Mouse (Mus musculus) heart, adult 18-20 months (tissue): Measurements from ENCODE around the gene Dcaf7. TPM values are rescaled to one million over a fixed set of nuclear protein-coding genes. Genes with fewer than 3 reads are reported as not detected.
"Not testable (repeated sequence)": the region's sequence is repeated elsewhere in the genome, so short reads cannot be mapped to it uniquely, and the experiment has no call there.

Experiments used
- DNase-seq, 2 experiments: peaks; one replicate each; pipeline ENCODE4 v3.0.0; 2021 to 2022; ENCODE audit warnings: mixed read lengths in 1 of 2
- long read RNA-seq, 2 experiments: library from polyadenylated mRNA; stranded (forward); transcript quantifications; one replicate each; pipeline ENCODE4 v2.0.0; 2021
- total RNA-seq, 2 experiments: library from RNA; stranded (reverse); gene quantifications; 2 replicates each; pipeline ENCODE4 v1.2.3; 2021

Gene Dcaf7
- 10 to 100 TPM; 40.0 to 41.6 TPM for total RNA-seq
- long read RNA-seq, experiment 1, full-length matches to known transcripts, result 3 of 9 reads
- long read RNA-seq, experiment 1, partial matches to known transcripts, result 0 of 9 reads
- long read RNA-seq, experiment 1, other reads (novel, unspliced or antisense), result 6 of 9 reads
- long read RNA-seq, experiment 2, full-length matches to known transcripts, result 3 of 8 reads
- long read RNA-seq, experiment 2, partial matches to known transcripts, result 0 of 8 reads
- long read RNA-seq, experiment 2, other reads (novel, unspliced or antisense), result 5 of 8 reads

DNA sequence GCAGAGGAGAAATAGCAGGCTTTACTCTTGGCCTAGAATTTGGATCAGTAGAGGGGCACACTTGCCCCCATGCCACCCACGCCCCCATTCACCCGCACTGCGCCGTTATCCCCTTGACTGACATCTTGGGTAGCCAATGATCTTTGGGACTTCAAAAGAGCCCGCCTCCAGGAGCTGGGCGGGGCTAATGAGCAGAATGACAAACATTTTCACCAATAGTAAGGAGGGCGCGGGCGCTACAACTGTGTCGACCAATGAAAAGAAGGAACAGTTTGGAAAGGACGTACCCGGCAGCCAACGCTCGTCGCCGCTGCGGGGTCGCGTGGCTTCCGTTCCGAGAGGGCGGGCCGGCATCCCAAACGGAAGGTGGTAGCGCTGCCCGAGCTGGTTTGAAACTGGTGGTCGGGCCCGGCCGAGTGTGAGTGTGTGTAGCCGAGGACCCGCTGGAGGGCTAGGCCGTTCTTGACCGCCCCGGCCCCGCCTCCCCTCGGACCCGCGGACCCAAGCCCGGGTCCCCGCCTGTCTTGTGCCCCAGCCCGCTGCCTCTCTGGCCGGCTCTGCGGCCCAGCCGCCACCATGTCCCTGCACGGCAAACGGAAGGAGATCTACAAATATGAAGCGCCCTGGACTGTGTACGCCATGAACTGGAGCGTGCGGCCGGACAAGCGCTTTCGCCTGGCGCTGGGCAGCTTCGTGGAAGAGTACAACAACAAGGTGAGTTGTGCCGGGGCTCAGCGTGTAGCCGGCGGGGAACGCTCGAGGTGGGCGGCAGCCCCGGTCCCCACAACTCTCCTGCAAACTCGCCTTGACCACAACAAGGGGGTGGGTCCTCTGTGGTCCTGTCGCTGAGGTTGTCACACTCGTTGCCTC, at the start of gene Dcaf7:
TSS of gene Dcaf7 (plus strand) at position 325 of the 870 bp plus-strand sequence.
- peak; percentile 98 to 100 for DNase-seq

DNA sequence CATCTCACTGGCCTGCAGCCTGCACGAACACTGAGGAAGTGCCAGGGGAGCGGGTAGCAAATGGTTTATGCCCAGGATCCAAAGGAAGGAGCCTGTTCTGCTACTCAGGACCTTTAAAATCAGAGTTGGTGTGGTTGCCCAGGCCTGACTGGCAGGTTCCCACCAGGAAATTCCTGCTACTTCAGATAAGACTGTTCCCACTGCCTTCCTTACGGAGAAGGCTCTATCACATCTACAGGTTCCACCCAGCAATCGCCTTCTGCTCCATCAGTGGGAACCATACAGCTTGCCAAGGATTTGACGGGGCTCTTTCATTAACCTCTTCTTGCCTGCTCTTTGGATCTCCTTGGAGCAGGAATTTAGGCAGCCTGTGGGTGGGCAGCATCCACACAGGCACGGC, 49.2 kb upstream of the Dcaf7 start:
- DNase-seq, result peak in 1 of 2 experiments; percentile 21

DNA sequence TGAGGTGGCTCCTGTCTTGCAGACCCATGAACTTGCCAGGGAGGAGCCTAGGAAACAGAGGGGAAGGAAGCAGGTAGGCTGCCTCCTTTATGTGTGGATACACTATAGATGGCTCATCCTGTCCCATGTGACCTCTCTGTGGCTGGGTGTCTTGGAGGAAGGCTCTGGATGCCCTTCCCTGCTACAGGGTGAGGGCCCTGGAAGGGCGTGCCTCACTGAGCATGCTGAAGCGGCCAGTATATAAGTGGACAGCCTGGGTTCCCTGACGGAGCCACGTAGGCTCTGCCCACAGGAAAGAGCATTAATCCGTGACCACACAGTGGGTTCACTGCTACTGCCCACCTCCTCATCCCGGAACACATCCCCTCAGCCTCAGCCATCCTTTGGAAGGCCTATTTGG, 47.2 kb upstream of the Dcaf7 start:
- no peak for DNase-seq

DNA sequence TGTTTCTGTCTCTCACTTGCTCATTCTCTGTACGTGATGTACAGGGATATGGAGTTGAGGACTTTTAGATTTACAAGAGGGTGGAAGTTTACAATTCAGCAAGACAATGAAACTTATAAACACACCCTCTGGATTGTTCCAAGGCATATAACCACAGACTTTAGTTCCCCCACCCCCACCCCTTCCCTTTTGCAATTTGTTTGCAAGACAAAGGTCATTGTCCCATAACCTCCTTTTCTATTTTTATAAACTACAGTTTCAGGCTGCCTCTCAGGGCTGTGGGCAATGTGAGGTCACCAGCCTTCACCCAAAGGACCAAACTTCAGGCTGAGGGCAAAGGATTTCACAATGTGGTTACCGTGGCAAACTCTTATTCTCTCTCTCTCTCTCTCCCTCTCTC, 46.4 kb upstream of the Dcaf7 start:
- DNase-seq, result no peak

DNA sequence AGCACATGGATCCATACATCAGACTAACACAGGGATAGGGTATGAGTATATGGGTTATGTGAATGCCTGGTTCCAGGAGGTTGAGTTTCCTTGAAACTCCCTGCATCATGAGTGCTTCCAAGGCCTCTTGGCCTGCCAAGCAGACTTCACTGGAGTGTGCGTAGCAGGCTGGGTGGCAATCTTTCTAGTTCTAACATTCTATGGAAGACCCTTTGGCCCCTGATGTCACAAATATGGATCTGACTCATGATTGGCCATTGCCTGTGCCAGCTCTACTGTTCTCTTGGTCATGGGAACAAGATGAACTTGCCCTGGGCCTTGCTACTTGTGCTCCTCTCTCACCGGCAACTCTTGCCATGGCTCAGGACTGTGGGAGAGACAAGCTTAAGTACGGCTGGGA, 42.3 kb upstream of the Dcaf7 start, which contains the start of gene Ace3:
TSS of gene Ace3 (plus strand) at position 301 of the 400 bp plus-strand sequence.
- no peak for DNase-seq

DNA sequence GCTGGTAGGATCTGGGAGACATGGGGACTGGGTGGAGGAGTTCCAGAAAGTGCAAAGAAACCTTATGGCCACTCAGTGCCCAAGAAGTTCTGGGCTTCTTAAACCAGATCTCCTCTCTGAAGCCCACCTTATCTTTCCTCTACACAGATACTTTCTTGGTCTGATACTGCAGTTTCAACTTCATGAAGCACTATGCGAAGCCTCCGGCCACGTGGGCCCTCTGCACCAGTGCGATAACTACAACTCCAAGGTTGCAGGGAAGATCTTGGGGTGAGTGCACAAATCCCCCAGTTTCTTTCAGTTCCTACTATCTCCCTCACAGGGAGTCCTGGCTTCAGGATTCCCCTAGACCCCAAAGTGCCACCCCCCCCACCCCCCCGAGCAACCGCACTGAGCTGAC, 36.6 kb upstream of the Dcaf7 start:
- no peak for DNase-seq

DNA sequence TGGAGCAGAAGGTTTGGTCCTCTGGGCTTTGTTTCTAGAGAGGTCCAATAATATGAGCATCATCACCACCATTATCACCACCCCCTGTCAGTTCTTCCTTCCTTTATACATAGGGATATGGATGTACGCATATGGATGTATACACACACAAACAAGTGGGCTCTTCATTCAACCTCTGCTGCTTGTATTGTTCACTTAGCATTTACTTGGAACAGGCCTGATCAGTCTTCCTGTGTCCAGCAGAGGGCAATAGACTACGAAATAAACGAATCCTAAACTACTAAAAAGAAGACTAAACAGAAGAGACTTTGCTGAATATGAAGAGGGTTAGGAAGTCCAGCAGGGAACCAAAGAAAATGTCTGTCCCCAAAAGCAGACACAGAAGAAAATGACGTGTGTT, 35.0 kb upstream of the Dcaf7 start:
- DNase-seq, result peak in 1 of 2 experiments; percentile 38

DNA sequence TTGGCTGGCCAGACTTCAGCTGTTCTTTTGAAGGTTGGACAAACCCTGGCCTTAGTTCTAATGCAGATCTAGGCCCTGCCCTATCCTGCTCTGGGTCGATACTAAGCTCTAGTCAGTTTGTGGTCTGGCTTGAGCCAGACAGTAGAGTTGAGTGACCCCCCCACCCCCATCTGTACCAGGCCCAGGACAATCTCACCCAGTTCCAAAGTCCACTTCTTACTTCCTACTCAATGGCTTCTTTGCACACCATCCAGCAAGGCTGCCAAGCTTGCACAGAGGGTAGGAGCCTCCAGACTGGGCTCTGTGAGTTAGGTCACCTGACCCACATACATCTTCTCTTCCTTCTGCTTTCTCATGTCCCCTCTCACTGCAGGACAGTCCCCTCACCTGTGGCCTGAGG, 32.1 kb upstream of the Dcaf7 start:
- DNase-seq, result no peak

DNA sequence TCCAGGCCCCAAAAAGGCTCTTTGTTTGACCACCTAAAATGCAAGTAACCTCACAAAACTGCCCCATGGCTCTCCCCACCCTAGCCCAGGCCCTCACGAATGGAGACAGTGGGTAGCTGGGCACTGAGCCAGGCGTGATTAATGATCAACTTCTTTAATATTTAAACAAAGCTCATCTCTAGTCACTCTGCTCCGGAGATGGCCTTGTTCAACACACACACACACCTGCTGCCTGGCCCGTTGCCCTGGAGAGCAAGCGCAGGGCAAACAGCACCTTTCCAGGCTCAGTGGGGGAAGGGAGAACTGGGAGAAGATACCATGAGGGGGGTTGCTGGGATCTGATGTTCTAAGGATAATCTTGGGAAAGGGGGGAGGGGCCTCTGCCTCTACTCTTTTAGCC, 30.7 kb upstream of the Dcaf7 start:
- DNase-seq, result no peak

DNA sequence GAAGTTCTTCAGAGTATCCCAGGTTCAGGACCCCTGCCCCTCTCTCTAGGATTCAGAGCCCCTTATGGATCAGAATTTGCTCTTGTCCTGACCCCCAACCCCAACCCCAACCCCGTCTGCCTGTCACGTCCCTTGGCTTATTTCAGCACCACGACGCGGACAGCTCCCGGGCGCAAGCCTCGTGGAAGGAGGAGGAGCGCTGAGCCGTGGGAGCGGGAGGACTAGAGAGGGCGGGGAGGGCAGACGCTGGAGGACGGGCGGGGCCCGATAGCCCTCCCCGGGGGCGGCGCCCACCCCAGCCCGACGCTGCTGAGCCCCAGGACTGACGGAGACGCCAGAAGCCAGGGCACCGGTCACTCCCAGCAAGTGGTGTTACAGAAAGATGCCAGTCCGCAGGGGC, 28.9 kb upstream of the Dcaf7 start, which contains the start of gene Kcnh6:
TSS of gene Kcnh6 (plus strand) at position 304 of the 400 bp plus-strand sequence.
- DNase-seq, result peak; percentile 44 to 85

DNA sequence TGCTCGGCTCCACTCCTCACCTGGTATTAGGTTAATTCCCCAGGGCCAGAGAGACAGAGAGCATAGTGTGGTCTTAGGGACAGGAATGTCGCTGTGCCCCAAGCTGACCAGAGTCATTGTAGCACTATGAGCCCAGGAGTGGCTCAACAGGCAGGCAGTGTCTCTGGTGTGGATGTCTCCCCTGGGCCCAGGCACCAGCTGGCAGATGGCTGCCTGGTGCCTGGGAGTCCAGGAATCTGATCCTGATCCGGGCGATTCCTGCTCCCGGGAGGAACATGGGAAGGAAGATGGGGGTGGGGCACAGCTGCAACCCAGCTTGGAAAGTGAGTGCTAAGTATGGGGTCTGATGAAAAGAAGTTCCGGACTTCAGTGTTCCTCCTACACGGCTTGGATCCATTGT, 24.0 kb upstream of the Dcaf7 start:
- no peak for DNase-seq

DNA sequence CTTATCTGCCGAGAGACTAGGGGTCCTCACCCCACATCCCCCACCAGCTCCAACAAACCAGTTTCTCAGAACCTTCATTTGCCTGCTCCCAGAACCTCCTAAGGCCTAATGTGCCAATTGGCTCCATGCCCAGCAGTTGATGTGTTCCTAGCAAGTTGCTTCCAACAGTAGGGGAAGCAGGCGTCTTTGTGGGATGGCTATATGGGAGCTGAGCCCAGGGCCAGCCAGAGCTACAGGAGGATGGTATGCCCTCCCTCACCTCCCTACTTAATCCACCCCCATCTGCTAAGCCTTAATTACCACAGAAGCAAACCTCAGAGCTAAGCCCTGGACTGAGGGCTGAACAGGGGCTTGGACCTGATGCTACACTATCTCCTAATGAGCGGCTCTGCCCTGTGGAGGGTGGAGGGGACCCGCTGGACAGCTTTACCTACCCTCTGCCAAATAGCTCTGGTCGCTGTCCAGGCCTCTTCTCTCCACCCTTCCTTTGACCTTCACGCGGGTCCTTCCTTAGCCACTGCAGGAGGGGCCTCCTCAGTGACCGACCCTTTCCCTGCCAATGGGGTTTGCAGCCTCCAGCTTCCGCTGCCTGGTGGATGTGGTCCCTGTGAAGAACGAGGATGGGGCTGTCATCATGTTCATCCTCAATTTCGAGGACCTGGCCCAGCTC, 23.0 kb upstream of the Dcaf7 start:
- DNase-seq, result peak; percentile 60 to 61

DNA sequence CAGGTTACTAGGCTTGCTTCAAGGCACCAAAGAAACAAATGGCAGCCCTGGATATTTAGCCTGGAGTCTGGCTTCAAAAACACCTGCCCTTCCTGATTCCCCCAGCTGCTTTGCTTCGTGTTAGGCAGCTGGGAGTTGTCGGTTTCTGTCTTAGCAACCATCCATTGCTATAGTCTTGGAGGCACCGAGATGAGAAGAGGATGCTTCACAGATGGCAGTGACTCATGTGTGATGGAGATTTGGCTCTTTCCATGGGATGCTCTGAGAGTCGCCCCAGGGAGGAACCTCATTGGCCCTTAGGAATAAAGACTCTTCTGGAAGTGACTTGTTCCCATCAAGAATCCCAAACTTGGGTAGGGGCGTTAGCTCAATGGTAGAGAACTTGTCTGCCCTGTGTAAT, 20.2 kb upstream of the Dcaf7 start:
- no peak for DNase-seq

DNA sequence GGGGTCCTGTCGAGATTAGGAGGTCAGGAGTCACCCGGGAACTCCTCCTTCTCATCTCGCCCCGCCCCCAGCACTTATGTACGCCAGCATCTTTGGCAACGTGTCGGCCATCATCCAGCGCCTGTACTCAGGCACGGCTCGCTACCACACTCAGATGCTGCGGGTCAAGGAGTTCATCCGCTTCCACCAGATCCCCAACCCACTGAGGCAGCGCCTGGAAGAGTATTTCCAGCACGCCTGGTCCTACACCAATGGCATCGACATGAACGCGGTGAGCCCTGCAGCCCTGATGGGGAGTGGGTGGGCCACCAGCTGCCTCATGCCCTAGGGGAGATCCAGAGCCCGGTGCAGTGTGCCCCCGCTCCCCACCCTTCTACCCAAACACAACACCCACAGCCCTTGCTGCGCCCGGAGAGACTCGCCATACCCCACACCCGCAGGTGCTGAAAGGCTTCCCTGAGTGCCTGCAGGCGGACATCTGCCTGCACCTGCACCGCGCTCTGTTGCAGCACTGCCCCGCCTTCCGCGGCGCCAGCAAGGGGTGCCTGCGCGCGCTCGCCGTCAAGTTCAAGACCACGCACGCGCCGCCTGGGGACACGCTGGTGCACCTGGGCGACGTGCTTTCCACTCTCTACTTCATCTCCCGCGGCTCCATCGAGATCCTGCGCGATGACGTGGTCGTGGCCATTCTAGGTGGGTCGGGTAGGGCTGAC, 16.5 kb upstream of the Dcaf7 start:
- DNase-seq, result no peak

DNA sequence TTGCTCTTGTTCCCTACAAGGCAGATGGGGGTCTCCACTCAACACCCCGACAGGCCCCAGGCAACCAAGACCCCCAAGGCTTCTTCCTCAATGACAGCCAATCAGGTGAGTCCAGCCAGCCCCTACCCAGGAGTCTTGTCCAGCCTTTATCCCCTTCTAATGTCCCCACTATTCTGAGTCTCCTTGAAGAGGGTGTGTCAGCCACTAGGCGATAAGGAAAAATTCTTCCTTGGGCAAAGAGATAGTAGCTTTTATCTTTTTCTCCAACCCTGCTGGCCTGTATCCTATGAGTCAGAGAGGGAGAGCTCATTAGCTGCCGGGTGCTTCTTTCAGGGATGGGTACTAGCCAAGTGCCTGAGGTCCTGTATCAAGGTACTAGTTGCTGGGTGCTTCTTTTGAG, 10.9 kb upstream of the Dcaf7 start:
- DNase-seq, result no peak

DNA sequence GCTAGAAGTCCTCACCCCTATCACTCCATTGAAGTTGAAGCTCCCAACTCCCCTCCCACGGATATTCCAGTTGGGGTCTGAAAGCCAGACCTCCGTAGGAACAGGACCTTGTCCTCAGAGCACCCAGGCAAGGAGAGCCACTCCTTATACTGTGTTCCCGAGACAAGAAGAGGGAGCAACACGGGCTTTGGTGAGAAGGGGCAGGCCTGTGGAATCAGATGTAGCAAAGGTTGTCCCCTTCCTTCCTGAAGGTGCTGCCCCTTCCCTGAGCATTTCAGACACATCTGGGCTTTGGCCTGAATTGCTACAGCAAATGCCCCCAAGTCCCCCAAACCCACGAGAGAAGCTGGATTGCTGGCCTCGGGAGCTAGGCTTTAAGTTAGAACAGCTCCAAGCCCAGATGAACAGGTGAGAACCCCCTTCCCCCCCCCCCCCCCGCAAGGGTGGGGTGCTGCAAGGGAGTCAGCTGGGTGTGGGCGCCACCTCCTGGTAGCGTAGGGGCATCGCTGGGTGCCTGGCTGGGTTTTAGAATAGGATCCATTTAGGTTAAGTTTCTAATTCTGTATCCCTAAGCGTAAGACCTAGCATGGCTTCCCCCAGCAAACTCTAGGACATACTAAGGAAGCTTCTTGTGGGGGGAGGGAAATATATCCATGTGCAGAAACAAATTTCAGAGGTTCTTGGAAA, 10.1 kb upstream of the Dcaf7 start:
- DNase-seq, result peak; percentile 54 to 70

DNA sequence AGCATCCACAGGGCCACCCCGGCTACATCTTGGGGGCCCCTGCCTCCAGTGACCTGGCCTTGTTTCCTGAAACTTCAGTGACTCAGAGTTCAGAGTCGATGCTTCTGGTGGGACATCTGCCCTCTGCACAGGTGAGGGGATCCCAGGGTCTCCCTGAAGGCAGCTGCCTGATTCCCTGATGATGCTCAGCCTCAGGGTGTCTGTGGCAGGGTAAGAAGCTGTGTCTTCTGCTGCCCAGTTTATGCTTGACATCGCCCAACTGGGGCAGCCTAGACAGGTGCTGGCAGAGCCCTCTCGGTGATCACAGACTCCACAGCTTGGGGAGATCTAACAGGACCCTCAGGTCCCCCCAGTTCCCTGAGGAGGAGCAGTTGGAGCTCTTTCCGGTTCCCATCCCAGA, 9.1 kb upstream of the Dcaf7 start:
- DNase-seq, result no peak

DNA sequence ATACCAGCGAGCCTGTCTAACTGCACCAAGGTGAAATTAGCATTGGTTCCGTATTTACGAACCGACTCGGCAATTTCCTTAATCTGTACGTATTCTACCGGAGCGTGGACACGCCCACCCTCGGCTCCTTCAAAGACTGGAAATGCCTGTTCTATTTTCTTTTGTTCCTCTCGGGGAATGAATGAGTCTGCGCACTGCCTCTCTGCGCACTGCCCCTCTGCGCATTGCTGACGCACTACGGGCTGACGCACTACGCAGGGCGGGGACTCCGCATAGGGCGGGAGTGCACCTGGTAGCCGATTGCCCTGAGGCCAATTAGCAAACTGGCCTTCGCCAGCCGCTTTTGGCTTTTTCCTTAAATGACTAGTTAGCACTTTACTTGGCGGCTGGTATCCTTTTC, 4.6 kb upstream of the Dcaf7 start:
- DNase-seq, result not testable (repeated sequence)

DNA sequence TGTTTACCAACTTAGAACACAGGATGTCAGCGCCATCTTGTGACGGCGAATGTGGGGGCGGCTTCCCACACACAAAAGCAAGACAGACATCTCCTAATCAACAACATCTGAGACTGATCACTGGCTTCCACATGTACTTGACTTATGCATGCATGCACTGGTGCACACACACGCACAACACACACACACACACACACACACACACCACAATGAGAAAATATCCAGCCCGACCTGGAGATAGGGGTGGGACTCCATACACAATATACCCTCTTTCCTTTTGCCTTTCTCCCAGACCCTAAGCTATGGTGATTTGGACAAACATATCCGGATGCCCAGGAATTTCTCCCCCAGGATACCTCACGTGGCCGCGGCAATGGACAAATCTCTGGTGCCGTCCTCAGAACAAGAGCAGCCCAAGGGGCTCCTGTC, 3.2 kb upstream of the Dcaf7 start:
- DNase-seq, result peak; percentile 50 to 55

DNA sequence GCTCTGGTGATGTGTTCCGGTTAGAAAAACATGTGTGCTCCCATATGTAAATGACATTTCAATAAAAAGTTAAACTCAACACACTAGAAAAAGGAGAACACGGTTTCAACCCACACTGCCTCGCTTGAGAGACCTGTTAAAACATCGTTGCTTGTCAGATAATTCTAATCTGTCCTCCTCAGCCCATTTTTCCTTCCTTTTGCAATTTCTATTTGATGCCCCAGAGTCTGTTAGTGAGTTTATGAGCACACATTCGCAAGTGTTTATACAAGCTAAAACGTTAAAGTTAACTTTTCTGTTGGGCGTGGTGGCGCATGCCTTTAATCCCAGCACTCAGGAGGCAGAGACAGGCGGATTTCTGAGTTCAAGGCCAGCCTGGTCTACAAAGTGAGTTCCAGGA, 1.7 kb upstream of the Dcaf7 start:
- no peak for DNase-seq

DNA sequence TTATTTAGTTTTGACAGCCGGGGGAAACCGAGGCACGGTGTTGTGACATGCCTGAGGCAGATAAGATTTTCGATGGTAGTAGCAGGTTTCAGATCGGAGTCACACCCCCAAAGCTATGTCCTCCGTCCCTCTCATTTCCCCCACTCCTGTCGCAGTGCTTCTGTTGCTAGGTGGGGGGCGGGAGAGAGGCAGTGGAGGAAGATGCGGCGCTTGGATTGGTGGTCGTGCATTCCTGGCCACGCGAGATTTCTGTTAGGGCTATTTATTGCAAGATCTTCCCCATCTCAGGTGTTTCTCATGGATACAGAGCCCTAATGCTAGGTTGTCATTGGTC, 713 bp downstream of the Dcaf7 start:
- no peak for DNase-seq

DNA sequence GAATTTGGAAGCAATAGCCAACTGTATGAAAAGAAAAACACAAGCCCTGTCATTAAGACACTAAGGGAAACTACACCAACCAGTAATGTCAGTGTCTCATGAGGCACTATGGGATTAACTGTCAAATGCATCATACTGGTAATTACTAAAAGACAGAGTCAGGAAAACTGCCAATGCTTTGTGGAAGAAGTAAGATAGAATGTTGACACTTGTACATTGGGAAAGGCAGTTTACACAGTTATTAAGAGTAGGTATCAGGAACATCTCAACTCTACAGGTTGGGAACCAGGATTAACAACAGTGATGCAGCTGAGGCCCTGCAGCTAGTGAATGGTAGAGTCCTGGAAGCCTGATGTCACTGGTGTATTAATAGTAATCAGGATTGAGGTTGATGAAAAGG, 7.7 kb downstream of the Dcaf7 start:
- DNase-seq, result no peak
